Mouse (Mus musculus): ENCODE measurements around the gene Prg3.

DNA sequence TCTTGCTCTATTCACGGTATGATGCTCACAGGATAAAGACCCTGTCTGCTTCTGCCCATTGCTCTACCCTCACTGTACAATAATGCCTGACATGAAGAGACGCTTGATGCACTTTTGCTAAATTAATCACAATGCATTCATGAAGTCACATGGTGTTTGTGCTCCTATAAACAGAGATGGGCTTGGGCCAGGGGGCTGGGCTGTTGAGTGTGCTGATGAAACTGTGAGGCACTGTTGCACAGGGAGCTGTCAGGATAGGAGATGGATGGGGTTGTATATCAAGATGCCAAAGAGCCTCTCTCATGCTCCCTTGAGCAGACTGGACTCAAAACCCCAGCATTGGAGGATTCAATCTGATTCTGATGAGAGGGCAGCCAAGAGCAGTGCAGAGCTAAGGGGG is 45.1 kb downstream of the Prg3 start:
- no peak for TF ChIP-seq CTCF (IDR thresholded peaks at IDR 0.05; ENCODE audit: borderline replicate concordance, control insufficient read depth, extremely low read depth, insufficient read depth, low read length, poor library complexity)
- TF ChIP-seq POLR2A (IDR thresholded peaks at IDR 0.05; ENCODE audit: control insufficient read depth, extremely low read depth, insufficient read depth, low read length, poor library complexity), result no peak

Measured in thymus, adult 2 months (tissue).